Mouse (Mus musculus) ES-E14 (cell line): ENCODE results near the gene Dzip1l. TPM values are rescaled to one million over a fixed set of nuclear protein-coding genes. Genes with fewer than 3 reads are reported as not detected.

Source experiments
- DNase-seq: peaks from one replicate; pipeline ENCODE4 v3.0.0-alpha.2; 2013; ENCODE audit warnings: low read depth, low spot score
- H3K27ac ChIP-seq: 2 replicates; pipeline ENCODE4 v1.5.1; 2012; ENCODE audit warnings: low read depth, mild to moderate bottlenecking, low read length, moderate library complexity, mixed read lengths; ENCODE audit not compliant: poor library complexity, insufficient read depth, severe bottlenecking
- H3K36me3 ChIP-seq: 2 replicates; pipeline ENCODE4 v1.6.1; 2012; ENCODE audit warnings: mild to moderate bottlenecking, low read length, moderate library complexity, mixed read lengths; ENCODE audit not compliant: control insufficient read depth, poor library complexity, insufficient read depth, severe bottlenecking
- H3K4me1 ChIP-seq, 2 experiments: fragments of 150-350 bp in 1 of 2; sonication (generic) in 1 of 2; 2 replicates each; pipeline ENCODE4 v1.6.1; 2012; ENCODE audit warnings: low read length in 2 of 2, mild to moderate bottlenecking in 1 of 2, mixed read lengths in 1 of 2; ENCODE audit not compliant: control insufficient read depth in 2 of 2, insufficient read depth in 2 of 2, poor library complexity in 1 of 2
- H3K4me3 ChIP-seq, 2 experiments: fragments of 150-350 bp in 1 of 2; sonication (generic) in 1 of 2; 2 replicates each; pipeline ENCODE4 v1.5.1; 2012; ENCODE audit warnings: low read length in 2 of 2, low read depth in 1 of 2, mild to moderate bottlenecking in 1 of 2, mixed read lengths in 1 of 2; ENCODE audit not compliant: insufficient read depth in 1 of 2, poor library complexity in 1 of 2, severe bottlenecking in 1 of 2
- H3K9ac ChIP-seq: 2 replicates; pipeline ENCODE4 v1.6.1; 2012; ENCODE audit warnings: low read depth, mild to moderate bottlenecking, low read length, mixed read lengths; ENCODE audit not compliant: poor library complexity, insufficient read depth, severe bottlenecking
- H3K9me3 ChIP-seq: fragments of 150-350 bp; sonication (generic); 2 replicates; pipeline ENCODE4 v1.6.1; 2012; ENCODE audit warnings: low read depth, mild to moderate bottlenecking, low read length; ENCODE audit not compliant: control insufficient read depth, insufficient read depth
- CHD2 ChIP-seq: IDR thresholded peaks from 2 replicates; pipeline ENCODE4 v1.6.1; 2014; ENCODE audit warnings: mild to moderate bottlenecking, low read depth, low read length, inconsistent platforms
- HCFC1 ChIP-seq: IDR thresholded peaks from 2 replicates; pipeline ENCODE4 v1.6.1; 2012; ENCODE audit warnings: low read length, inconsistent platforms, borderline replicate concordance; ENCODE audit not compliant: insufficient read depth
- MAFK ChIP-seq: IDR thresholded peaks from 2 replicates; pipeline ENCODE4 v1.6.1; 2014; ENCODE audit warnings: mild to moderate bottlenecking, low read depth, low read length, inconsistent platforms; ENCODE audit not compliant: insufficient read depth
- ZC3H11A ChIP-seq: IDR thresholded peaks from 2 replicates; pipeline ENCODE4 v1.6.1; 2012; ENCODE audit warnings: low read depth, mild to moderate bottlenecking, inconsistent platforms, low read length, borderline replicate concordance
- ZNF384 ChIP-seq: IDR thresholded peaks from 2 replicates; pipeline ENCODE4 v1.6.1; 2012; ENCODE audit warnings: low read depth, low read length, inconsistent platforms
- in situ Hi-C, 2 experiments: fragments of 600-800 bp; cut with MboI; formaldehyde crosslinking; loops; one replicate each; pipeline ENCODE4 v1.15.1; 2025; ENCODE audit warnings: low sequenced_read_pairs in 2 of 2, inconsistent platforms in 1 of 2; ENCODE audit not compliant: unreplicated experiment in 2 of 2
- total RNA-seq: library from RNA; depleted of rRNA; stranded (reverse); fragments of 300-350 nt; gene quantifications from 2 replicates; pipeline ENCODE4 v1.2.3, GENCODE M21; 2012

Dzip1l gene
- total RNA-seq, 1 experiment: 17.2 TPM

- Histone ChIP-seq H3K4me3 (no peak overlapping the region), H3K36me3 (peaks cover 6% of the 10 kb centered on the region; the same call in 1 of the 2 replicates), H3K9me3 (no peaks in the 10 kb centered on the region), H3K4me1 (no peaks in the 10 kb centered on the region), H3K27ac (no peak overlapping the region), H3K9ac (no peak overlapping the region)
- DNase-seq: no peak
- in situ Hi-C loops: no loop called here
- TF ChIP-seq CHD2 (no peak), ZNF384 (no peak), ZC3H11A (no peak), HCFC1 (no peak), MAFK (no peak)
Measured at GRCm38 (mm10) chr9:99639957-99640356, 10.7 kb downstream of the Dzip1l start.

- Histone ChIP-seq H3K4me3 (no peak overlapping the region), H3K36me3 (peaks cover 8% of the 10 kb centered on the region), H3K9ac (no peak overlapping the region), H3K4me1 (no peaks in the 10 kb centered on the region), H3K9me3 (no peaks in the 10 kb centered on the region), H3K27ac (no peak overlapping the region)
- TF ChIP-seq ZC3H11A (no peak), ZNF384 (no peak), CHD2 (no peak), MAFK (no peak), HCFC1 (no peak)
- DNase-seq: no peak
- in situ Hi-C loops: no loop called here
Measured at GRCm38 (mm10) chr9:99645416-99645815, 16.1 kb downstream of the Dzip1l start.

GRCm38 (mm10) chr9:99646102-99646501 lies 16.8 kb downstream of the Dzip1l start:
- no peak overlapping the region for H3K27ac ChIP-seq
- in situ Hi-C loops: no loop called here
- TF ChIP-seq HCFC1 (no peak), CHD2 (no peak), MAFK (no peak), ZNF384 (no peak), ZC3H11A (no peak)
- H3K36me3 ChIP-seq: peaks cover 13% of the 10 kb centered on the region
- no peaks in the 10 kb centered on the region for H3K4me1 ChIP-seq
- no peaks in the 10 kb centered on the region for H3K9me3 ChIP-seq
- no peak for DNase-seq
- H3K9ac ChIP-seq: no peak overlapping the region
- no peak overlapping the region for H3K4me3 ChIP-seq

DNA sequence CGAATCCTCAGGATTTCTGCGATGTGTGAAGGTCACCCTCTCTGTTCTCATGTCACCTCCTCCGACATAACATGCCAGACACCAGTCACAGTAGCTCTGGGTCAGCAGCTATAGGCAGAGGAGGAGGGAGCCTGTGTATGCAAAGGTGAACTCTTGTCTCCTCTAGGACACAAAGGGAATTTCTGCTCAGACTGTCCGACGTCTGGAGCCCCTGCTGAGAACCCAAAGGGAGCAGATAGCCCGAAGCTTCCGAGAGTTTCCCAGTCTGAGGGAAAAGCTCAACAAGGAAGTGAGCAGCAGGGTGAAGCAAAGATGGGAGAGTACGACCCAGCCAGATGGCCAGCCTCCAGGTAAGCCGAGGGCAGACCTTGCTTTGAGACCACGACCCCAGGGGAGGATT lies 31.5 kb downstream of the Dzip1l start:
- Histone ChIP-seq H3K36me3 (peaks cover 3% of the 10 kb centered on the region; the same call in 1 of the 2 replicates), H3K4me3 (no peak overlapping the region), H3K9me3 (no peaks in the 10 kb centered on the region), H3K27ac (no peak overlapping the region), H3K9ac (no peak overlapping the region), H3K4me1 (peaks cover 4 to 9% of the 10 kb centered on the region in 2 experiments; a peak in 2 of 4 replicates)
- TF ChIP-seq ZNF384: no peak
- TF ChIP-seq HCFC1: no peak
- no peak for TF ChIP-seq ZC3H11A
- TF ChIP-seq CHD2: no peak
- TF ChIP-seq MAFK: no peak
- in situ Hi-C loops: no loop called here
- no peak for DNase-seq

- Histone ChIP-seq H3K27ac (no peak overlapping the region), H3K36me3 (no peaks in the 10 kb centered on the region; the same call in 1 of the 2 replicates), H3K4me3 (no peak overlapping the region), H3K9ac (no peak overlapping the region), H3K4me1 (peaks cover 4 to 9% of the 10 kb centered on the region in 2 experiments; a peak in 2 of 4 replicates), H3K9me3 (no peaks in the 10 kb centered on the region)
- in situ Hi-C loops: no loop called here
- DNase-seq: no peak
- TF ChIP-seq ZNF384: no peak
- TF ChIP-seq CHD2: no peak
- no peak for TF ChIP-seq HCFC1
- TF ChIP-seq ZC3H11A: no peak
- no peak for TF ChIP-seq MAFK
Measured at GRCm38 (mm10) chr9:99661606-99662166, 32.4 kb downstream of the Dzip1l start.
